Mouse (Mus musculus): ENCODE results near the gene Dll3. TPM values are rescaled to one million over a fixed set of nuclear protein-coding genes. Genes with fewer than 3 reads are reported as not detected.

The Dll3 gene
- total and polyA plus RNA-seq, 2 experiments = not detected

DNA sequence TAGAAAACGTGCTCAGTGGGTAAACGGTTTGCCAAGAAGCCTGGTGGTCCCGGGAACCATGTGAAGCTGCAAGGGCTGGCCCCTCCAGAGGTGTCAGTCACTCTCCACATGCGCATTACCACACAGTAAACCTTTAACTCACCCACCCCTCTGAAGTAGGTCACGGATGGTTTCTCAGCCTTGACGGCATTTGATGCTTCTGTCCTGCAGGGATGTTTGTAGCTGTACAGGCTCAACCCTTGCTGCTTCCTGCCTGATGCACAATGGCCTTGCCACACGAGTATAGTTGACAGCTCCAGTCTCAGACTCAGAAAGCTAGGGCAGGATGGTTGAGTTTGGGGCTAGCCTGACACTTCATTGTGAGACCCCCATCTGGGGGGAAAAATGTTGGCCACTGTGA is 21.4 kb downstream of the Dll3 start:
- H3K27ac ChIP-seq (replicated peaks; ENCODE audit: insufficient read depth, low read depth, low read length) = no peak overlapping the region
- no peaks in the 10 kb centered on the region for H3K4me1 ChIP-seq (ENCODE audit: control insufficient read depth, insufficient read depth, low read length)
- H3K36me3 ChIP-seq (ENCODE audit: control insufficient read depth, insufficient read depth, low read length) = no peaks in the 10 kb centered on the region
- TF ChIP-seq CTCF (IDR thresholded peaks at IDR 0.05; ENCODE audit: low read depth, low read length) = no peak
- TF ChIP-seq POLR2A (IDR thresholded peaks at IDR 0.05; ENCODE audit: extremely low read depth, insufficient read depth, low read length) = no peak
- H3K27me3 ChIP-seq (ENCODE audit: control insufficient read depth, insufficient read depth, low read length) = no peaks in the 10 kb centered on the region
- no peak overlapping the region for H3K4me3 ChIP-seq (ENCODE audit: insufficient read depth, low read depth, low read length)
- DNase-seq (ENCODE audit: extremely low read depth, low read depth, low spot score) = no peak
- no peak overlapping the region for H3K9ac ChIP-seq (ENCODE audit: low read depth, low read length)
- no peaks in the 10 kb centered on the region for H3K79me2 ChIP-seq (ENCODE audit: control insufficient read depth, insufficient read depth, low read length)
- 80% methylated on average over 7 of the region's 7 CpGs for WGBS

DNA sequence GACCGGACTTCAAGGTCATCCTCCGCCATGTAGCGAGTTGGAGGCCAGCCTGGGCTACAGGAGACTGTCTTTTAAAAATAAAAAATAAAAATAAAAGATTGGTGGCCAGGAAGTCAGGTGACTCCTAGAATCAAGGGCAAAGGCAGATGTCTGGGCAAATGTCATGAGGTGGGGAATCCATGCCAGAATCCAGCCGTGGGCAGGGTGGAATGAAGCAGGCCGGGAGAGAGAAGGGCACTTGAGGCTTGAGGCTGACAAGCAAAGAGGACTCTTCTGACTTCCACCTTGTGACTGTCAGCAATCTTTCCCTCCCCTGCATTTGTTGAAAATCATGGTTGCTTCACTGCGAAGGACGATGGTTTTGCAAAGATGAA is 23.8 kb downstream of the Dll3 start:
- no peaks in the 10 kb centered on the region for H3K4me1 ChIP-seq (ENCODE audit: control insufficient read depth, insufficient read depth, low read length)

DNA sequence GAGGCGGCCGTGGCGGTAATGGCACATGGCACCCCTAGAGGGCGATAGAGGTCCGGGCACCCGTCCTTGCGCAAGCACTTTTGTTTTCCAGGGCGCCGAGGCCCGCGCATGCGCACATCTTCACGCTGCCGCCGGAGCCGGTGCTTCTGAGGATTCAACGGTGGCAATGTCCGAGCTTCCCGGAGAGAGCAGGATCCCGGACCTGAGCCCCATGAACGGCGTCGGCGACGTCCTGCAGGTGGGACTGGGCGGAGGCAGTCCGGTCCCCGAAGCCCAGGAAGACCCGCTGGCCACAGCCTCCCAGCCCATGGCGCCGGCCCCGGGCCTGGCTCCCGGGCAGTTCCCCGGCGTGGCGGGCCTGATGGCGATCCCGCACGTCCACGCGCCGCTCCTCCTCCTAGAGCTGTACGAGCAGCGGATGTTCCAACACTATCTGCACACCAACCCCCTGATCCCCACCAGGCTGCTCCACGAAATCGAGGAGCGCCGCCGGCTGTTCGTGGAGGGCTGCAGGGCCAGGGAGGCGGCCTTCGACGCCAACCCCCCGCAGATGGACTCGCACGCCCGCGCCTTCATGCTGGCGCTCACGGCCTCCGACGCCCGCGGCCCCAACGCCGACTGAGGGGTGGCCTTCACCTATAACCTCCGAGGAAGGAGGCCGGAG is 24.3 kb downstream of the Dll3 start, which contains the start of gene Eid2b:
TSS of gene Eid2b (plus strand) at position 125 of the 664 bp plus-strand sequence.
- TF ChIP-seq POLR2A (IDR thresholded peaks at IDR 0.05; ENCODE audit: extremely low read depth, insufficient read depth, low read length) (no peak), CTCF (IDR thresholded peaks at IDR 0.05; ENCODE audit: low read depth, low read length) (peak; percentile 95)
- peak within 1 kb of the TSS; percentile 67 for H3K4me3 ChIP-seq (ENCODE audit: insufficient read depth, low read depth, low read length)
- H3K4me1 ChIP-seq (ENCODE audit: control insufficient read depth, insufficient read depth, low read length) = no peaks in the 10 kb centered on the region
- peak within 1 kb of the TSS; percentile 61 for H3K27ac ChIP-seq (replicated peaks; ENCODE audit: insufficient read depth, low read depth, low read length)
- no peaks in the 10 kb centered on the region for H3K27me3 ChIP-seq (ENCODE audit: control insufficient read depth, insufficient read depth, low read length)
- H3K36me3 ChIP-seq (ENCODE audit: control insufficient read depth, insufficient read depth, low read length) = no peaks in the 10 kb centered on the region
- H3K79me2 ChIP-seq (ENCODE audit: control insufficient read depth, insufficient read depth, low read length) = no peaks in the 10 kb centered on the region
- DNase-seq (ENCODE audit: extremely low read depth, low read depth, low spot score) = peak; percentile 77
- WGBS = 2% methylated on average over 68 of the region's 68 CpGs
- H3K9ac ChIP-seq (ENCODE audit: low read depth, low read length) = peak within 1 kb of the TSS; percentile 83

More for the DNA sequence above, 23.8 kb downstream of the Dll3 start:
- no peaks in the 10 kb centered on the region for H3K36me3 ChIP-seq (ENCODE audit: control insufficient read depth, insufficient read depth, low read length)
- H3K9ac ChIP-seq (ENCODE audit: low read depth, low read length) = peak overlapping the region; percentile 83
- 60% methylated on average over 7 of the region's 7 CpGs for WGBS
- peak; percentile 33 for DNase-seq (ENCODE audit: extremely low read depth, low read depth, low spot score)
- no peaks in the 10 kb centered on the region for H3K27me3 ChIP-seq (ENCODE audit: control insufficient read depth, insufficient read depth, low read length)
- H3K79me2 ChIP-seq (ENCODE audit: control insufficient read depth, insufficient read depth, low read length) = no peaks in the 10 kb centered on the region
- TF ChIP-seq CTCF (IDR thresholded peaks at IDR 0.05; ENCODE audit: low read depth, low read length) (no peak), POLR2A (IDR thresholded peaks at IDR 0.05; ENCODE audit: extremely low read depth, insufficient read depth, low read length) (no peak)
- peak overlapping the region; percentile 67 for H3K4me3 ChIP-seq (ENCODE audit: insufficient read depth, low read depth, low read length)
- H3K27ac ChIP-seq (replicated peaks; ENCODE audit: insufficient read depth, low read depth, low read length) = peak overlapping the region; percentile 61; the same call in 1 of the 2 replicates

DNA sequence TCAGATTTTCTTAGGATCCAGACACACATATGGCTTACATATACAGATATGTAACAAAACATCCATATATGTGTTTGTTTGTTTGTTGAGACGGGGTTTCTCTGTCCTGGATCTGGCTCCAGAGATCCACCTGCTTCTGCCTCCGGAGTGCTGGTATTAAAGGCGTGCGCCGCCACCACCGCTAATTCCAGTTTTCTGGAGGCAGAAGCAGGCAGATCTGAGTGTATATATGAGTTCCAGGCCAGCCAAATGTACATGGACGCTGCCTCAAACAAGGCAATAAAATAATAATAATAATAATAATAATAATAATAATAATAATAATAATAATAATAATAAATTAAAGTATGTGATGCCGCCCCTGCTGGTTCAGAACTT is 24.8 kb downstream of the Dll3 start:
- Histone ChIP-seq H3K27ac (replicated peaks; ENCODE audit: insufficient read depth, low read depth, low read length) (no peak overlapping the region), H3K27me3 (ENCODE audit: control insufficient read depth, insufficient read depth, low read length) (no peaks in the 10 kb centered on the region), H3K4me3 (ENCODE audit: insufficient read depth, low read depth, low read length) (no peak overlapping the region), H3K36me3 (ENCODE audit: control insufficient read depth, insufficient read depth, low read length) (no peaks in the 10 kb centered on the region), H3K4me1 (ENCODE audit: control insufficient read depth, insufficient read depth, low read length) (no peaks in the 10 kb centered on the region), H3K9ac (ENCODE audit: low read depth, low read length) (no peak overlapping the region), H3K79me2 (ENCODE audit: control insufficient read depth, insufficient read depth, low read length) (no peaks in the 10 kb centered on the region)
- 58% methylated on average over 8 of the region's 8 CpGs for WGBS
- DNase-seq (ENCODE audit: extremely low read depth, low read depth, low spot score) = no peak
- TF ChIP-seq POLR2A (IDR thresholded peaks at IDR 0.05; ENCODE audit: extremely low read depth, insufficient read depth, low read length) (no peak), CTCF (IDR thresholded peaks at IDR 0.05; ENCODE audit: low read depth, low read length) (no peak)

DNA sequence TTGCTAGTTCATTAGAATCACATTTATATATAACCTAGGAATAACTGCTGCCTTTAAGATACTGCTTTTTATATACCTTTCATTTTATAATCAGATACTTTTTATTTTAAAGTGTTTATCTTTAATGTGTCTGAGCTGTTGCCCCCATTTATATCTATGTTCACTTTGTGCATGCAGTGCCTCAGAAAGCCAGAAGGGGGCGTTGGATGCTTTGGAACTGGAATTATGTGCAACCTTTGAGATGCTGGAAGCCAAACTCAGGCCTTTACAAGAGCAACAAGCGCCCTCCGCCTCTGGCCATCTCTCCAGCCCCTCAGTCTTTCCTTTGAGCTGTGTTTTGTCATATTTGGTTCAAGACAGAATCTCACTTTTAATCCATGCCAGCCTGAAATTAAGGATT is 30.3 kb downstream of the Dll3 start:
- Histone ChIP-seq H3K9ac (ENCODE audit: low read depth, low read length) (no peak overlapping the region), H3K27me3 (ENCODE audit: control insufficient read depth, insufficient read depth, low read length) (0 out of 2 replicates have a peak, but pooled peaks cover 3% of the 10 kb centered on the region), H3K36me3 (ENCODE audit: control insufficient read depth, insufficient read depth, low read length) (no peaks in the 10 kb centered on the region), H3K27ac (replicated peaks; ENCODE audit: insufficient read depth, low read depth, low read length) (no peak overlapping the region), H3K4me3 (ENCODE audit: insufficient read depth, low read depth, low read length) (no peak overlapping the region), H3K4me1 (ENCODE audit: control insufficient read depth, insufficient read depth, low read length) (no peaks in the 10 kb centered on the region), H3K79me2 (ENCODE audit: control insufficient read depth, insufficient read depth, low read length) (no peaks in the 10 kb centered on the region)
- no peak for DNase-seq (ENCODE audit: extremely low read depth, low read depth, low spot score)
- TF ChIP-seq POLR2A (IDR thresholded peaks at IDR 0.05; ENCODE audit: extremely low read depth, insufficient read depth, low read length) = no peak
- 0 out of 2 replicates have a peak, but pooled peaks have one; percentile 16 for TF ChIP-seq CTCF (IDR thresholded peaks at IDR 0.05; ENCODE audit: low read depth, low read length)
- 74% methylated on average over 3 of the region's 3 CpGs for WGBS

DNA sequence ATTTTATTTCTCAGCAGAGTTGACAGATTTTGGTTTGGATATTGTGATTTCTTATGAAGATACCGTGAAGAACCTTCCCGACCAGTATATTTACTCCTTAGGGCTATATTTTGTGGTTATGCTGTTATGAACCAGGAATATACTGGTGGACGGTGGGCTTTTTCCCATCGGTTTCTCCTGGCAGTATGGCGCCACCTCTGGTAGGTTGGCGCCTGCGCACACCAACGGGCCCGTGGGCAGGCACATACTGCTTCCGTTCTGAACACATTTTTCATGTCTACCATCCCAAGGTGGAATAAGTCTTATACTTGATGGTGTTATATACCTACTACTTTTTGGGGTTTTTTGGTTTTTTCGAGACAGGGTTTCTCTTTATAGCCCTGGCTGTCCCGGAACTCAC is 32.7 kb downstream of the Dll3 start:
- no peak overlapping the region for H3K27ac ChIP-seq (replicated peaks; ENCODE audit: insufficient read depth, low read depth, low read length)
- WGBS = 95% methylated on average over 12 of the region's 12 CpGs
- TF ChIP-seq CTCF (IDR thresholded peaks at IDR 0.05; ENCODE audit: low read depth, low read length) = no peak
- no peak for TF ChIP-seq POLR2A (IDR thresholded peaks at IDR 0.05; ENCODE audit: extremely low read depth, insufficient read depth, low read length)

More for the DNA sequence above, 32.7 kb downstream of the Dll3 start:
- 0 out of 2 replicates have a peak, but pooled peaks cover 3% of the 10 kb centered on the region for H3K27me3 ChIP-seq (ENCODE audit: control insufficient read depth, insufficient read depth, low read length)
- H3K79me2 ChIP-seq (ENCODE audit: control insufficient read depth, insufficient read depth, low read length) = no peaks in the 10 kb centered on the region
- no peak for DNase-seq (ENCODE audit: extremely low read depth, low read depth, low spot score)
- H3K9ac ChIP-seq (ENCODE audit: low read depth, low read length) = no peak overlapping the region
- H3K36me3 ChIP-seq (ENCODE audit: control insufficient read depth, insufficient read depth, low read length) = no peaks in the 10 kb centered on the region
- H3K4me1 ChIP-seq (ENCODE audit: control insufficient read depth, insufficient read depth, low read length) = no peaks in the 10 kb centered on the region
- H3K4me3 ChIP-seq (ENCODE audit: insufficient read depth, low read depth, low read length) = no peak overlapping the region
